Mouse (Mus musculus): Measurements from ENCODE around the gene Asb14.
A peak's percentile ranks its signal among the peaks of the same experiment; 100 is the strongest.
"Not testable (repeated sequence)": the region's sequence is repeated elsewhere in the genome, so short reads cannot be mapped to it uniquely, and the experiment has no call there.

Gene Asb14

DNA sequence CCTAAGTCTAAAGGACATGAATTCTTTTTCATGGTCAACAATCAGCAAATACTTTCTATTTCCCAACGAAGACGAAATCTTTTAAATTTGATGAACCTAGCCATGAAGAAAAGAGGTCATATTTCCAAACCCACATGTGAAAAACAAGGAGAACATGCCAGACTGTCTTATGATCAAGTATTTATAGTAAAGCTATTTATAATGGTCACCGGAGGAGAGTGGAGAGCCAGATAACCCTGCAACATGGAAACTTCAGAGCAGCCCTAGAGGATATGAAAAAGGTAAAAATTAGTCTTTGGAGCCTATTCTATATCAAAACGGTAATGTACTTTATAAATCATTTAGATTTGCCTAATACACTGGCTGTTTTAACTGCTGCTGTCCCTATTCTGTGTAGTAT, at the start of gene Asb14:
Gene Asb14, plus strand, starts transcription at position 166 of the 400 bp plus-strand sequence.
- DNase-seq, result no peak

DNA sequence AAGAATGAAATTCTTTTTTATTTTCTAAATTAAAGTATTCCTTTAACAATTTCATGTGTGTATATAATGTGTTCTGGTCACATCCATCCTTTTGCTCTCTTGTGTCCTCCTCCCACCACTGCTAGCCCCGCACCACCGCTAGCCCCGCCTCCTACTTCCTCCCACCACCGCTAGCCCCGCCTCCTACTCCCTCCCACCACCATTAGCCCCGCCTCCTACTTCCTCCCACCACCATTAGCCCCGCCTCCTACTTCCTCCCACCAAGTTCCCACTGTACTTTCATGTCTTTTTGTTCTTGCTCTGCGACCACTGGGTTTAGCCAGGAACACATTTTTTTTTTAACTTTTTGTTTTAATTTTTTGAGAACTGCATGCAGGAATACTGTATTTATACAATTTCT, 41.3 kb upstream of the Asb14 start:
- DNase-seq, result peak in 1 of 2 experiments; percentile 10

DNA sequence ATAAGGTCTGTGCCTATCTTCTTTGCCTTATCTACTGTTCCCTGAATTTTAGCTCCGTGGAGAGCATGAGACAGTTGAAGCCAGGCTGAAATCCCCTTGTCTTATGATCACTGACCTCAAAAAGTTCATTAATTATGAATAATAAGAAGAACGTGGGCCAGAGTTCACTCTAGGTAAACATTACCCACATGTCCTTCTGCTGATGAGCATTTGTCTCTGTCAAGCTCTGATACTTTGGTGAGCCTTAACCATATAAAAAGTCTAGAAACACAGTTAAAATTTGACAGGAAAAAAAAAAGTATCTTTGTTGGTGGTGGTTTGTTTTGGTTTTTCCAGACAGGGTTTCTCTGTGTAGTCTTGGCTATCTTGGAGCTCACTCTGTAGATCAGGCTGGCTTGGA, 40.3 kb upstream of the Asb14 start:
- DNase-seq, result no peak

DNA sequence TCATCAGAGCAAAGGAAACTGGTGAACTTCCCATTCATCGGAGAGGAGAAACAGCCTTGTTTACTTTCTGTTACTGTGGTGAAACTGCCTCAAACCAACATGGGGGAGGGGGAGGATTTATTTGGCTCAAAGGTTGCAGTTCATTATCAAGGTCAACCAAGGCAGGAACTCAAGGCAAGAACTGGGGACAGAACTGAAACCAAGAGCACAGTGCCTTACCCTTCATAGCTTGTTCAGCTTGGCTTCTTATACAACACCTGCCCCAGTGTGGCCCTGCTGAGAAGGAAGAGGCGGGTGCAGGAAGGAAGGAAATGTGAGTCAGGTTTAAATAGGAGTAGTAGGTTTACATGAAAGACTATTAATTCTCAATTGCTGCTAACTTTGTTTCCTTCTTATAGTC, 36.0 kb upstream of the Asb14 start:
- peak; percentile 16 to 29 for DNase-seq

DNA sequence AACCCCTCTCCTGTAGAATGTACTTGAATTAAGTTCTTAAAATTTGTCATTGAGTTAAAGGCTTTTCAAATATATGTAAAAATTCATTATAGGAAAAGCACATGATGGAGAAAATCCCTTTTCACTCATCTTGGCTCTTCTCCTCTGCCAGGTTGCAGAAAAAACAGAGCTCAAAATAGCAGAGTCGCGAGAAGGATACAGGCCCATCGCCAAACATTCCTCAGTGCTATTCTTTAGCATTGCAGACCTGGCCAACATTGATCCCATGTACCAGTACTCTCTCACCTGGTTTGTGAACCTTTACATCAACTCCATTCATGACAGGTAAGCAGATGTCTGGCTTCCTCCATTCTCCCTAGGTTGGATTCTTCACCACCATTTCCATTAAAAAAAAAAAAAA, 35.3 kb upstream of the Asb14 start:
- DNase-seq, result no peak

DNA sequence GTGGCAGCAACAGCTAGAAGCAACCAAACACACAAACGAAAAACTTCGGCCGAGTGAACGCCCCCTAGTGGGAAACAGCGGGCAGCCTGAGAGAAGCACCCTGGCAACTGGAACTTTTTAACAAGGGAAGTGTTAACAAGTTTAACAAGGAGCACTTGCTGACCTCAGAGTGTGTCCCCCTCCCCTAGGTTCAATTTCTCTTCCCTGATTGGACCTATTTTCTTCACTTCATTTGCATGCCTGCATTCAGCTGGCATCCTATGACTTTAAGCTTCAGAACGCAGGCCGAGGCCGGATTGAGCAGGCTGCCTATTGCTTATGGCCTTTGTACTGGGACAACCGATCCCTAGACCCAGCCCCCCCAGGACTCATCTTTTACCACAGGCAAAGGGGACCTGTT, 27.0 kb upstream of the Asb14 start:
- no peak for DNase-seq

DNA sequence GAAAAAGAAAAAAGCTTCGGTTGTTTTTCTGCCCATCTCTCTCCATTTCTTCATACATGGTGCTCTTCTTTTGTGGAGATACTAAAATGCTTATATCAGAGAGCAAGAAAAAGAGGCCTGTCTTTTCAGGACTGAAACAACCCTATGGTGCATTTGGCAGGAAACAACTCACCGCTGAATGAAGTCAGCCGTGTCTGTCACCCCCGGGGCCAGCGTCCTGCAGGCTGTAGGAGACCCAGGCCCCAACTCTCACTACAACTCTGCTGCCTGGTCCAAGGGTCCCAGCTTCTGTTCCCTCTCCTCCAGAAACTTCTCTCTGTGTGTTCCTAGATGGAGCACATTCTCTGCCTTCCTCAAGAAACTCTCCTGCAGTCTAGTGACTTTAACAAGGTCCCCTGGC, 26.1 kb upstream of the Asb14 start:
- no peak for DNase-seq

DNA sequence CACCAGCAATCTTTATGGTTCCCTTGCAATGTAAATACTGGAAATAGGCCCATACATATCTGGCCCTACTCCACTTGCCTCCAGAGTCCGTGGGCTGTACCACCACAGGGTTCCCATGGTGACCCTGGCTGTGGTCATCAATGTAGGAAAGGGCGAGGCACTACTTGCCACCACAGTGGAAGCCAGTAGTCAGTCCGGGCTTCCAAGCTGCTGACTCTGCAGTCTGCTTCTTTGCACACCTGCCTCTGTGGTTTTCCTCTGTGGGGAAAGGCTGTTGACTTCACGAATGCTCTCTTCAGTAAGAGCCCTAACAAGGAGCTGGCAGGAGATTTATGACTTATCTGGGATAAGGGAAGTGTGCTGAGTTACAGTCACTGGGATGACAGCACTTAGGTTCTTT, 15.6 kb upstream of the Asb14 start:
- peak; percentile 30 to 57 for DNase-seq

DNA sequence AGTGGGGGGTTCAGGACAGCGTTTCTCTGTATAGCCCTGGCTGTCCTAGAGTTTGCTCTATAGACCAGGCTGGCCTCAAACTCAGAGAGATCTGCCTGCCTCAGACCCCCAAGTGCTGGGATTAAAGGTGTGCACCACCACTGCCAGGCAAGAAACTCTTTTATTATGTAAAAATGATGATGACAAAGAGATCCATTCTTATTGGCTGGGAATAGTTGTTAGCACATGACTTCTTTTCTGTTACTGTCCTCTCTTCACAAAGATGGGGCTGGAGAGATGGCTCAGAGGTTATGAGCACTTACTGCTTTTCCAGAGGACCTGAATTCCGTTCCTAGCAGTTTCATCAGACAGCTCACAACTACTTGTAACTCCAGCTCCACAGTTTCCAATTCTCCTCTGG, 14.4 kb upstream of the Asb14 start:
- DNase-seq, result no peak

DNA sequence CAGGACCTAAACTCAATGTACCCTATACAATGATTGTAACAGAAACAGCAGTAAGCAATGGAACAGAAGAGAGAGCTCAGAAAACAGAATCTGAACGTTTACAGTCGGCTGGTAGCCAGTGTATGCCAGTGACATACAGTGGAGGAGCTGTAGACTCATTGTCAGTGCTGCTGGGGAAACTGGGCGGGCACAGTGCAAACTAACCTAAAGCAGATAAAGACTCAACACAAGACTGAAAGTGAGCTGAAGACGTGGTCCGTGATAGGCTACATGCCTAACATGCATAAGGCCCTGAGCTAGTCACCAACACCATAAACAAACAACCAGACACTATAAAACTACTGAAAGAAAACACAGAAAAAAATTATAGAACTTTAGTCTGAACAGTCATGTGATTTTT, 12.7 kb upstream of the Asb14 start:
- no peak for DNase-seq

DNA sequence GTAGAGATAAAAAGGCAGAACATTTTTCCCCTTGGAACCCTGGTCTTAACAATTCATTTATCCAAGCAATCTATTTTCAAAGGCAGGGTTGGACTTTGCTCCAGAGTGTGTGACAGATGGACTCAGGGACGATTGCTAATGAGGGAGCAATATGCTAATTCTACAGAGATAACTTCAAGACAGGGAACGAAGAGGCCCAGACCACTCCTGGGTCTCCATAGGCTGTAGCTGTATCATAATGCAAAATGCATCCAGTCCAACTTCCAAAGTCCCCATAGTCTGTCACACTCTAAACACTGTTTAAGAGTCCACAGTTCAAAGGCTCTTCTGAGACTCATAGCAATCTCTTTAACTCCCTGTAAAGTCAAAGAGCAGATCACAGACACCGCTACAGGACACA, 7.1 kb upstream of the Asb14 start:
- DNase-seq, result no peak

DNA sequence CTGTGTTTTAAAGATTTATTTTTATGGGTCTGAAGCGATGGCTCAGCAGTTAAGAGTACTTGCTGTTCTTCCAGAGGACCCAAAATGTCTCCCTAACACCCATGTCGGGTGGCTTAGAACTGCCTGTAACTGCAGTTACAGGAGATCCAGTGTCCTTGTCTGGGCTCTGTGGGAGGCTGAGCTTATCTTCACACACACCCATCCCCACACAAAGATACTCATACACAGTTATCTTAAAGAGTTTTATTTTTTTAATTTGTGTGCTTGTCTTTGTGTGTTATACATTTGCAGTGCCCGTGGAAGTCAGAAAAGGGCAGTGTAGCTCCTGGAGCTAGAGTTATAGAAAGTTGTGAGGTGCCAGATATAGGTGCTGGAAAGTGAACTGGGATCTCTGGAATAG, 3.6 kb upstream of the Asb14 start:
- no peak for DNase-seq

DNA sequence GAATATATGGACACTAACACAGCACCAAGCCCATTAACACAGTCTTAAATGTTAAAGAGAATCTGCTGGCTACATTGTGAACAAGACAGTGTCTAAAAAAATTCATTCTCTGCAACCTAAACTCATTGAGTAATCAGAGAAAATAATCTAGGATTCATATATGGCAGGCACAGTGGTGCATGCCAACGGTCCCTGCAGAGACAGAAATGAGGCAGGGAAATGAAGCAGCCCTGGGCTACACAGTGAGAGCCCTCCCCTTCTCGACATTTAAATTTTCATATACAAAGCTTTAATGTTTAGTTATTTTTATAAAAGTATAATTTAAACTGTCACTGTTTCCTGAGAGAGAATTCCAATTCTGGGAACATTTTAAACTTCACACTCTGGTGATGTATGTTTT, 5.1 kb downstream of the Asb14 start:
- DNase-seq, result no peak

DNA sequence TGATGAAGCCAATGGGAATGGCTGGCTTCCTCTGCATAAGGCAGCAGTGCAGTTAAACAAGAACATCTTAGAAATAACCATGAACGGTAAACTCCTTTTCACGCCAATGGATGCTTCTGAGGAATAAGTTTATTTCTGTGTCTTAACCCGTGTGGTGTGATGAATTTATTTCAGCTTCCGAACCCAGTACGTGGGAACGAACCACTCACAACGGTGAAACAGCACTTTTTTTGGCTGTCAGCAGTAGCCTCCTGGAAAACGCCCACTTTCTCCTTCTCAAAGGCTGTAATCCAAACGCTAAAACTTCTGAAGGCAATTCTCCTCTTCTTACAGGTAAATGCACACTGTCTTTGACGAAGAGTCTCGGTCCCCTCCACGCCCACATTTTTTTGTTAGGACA, 6.5 kb downstream of the Asb14 start:
- no peak for DNase-seq

DNA sequence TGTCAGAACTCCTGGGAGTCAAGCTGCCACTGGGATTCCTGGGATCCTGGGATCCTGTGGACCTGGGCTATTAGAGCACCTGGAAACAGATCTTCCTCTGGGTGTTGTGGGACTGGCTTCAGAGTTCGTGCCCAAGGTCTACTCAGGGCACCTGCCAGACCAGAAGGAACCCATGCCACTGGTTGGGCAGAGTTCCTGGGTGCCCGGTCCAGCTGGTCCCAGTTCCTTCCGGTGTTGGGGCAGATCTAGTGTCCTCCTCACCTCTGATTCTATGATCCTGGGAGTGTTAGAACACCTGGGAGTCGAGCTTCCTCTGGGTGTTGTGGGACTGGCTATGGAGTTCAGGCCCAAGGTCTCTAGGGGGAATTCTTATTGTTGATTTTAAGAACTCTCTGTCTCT, 13.0 kb downstream of the Asb14 start:
- DNase-seq, result no peak

DNA sequence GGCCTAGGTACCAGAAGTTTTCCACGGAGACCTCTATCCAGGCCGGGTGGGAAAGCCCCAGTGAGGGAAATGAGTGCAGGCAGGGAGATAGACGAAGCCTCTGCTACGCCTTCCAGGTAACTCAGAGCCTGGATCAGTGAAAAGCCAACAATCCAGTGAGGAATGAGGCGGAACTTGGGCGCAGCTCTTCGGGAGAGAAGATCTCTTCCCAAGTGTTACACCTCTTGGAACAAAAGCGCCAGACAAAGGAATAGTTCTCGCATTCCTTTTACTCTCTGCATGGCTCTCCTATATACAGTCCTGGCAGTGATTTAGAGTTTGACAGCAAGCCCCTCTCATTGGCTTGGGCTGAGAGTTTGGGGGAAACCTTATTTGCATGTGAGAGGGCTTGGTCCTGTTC, 16.1 kb downstream of the Asb14 start:
- DNase-seq, result not testable (repeated sequence)

DNA sequence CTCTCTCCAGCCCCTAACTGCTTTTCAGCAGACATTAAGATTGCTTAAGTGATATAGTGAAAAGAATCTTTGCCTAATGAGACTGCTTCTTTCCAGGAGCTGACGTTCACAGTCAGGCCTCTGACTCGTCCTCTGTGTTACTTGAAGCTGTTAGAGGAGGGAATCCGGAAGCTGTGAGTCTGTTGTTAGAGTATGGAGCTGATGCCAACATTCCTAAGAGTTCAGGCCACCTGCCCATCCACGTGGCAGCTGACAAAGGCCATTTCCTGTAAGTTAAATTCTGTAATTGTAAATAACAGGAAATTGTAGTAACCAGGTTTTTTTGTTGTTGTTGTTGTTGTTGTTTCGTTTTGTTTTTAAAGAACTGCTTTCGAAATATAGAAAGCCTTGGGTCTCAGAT, 16.8 kb downstream of the Asb14 start:
- no peak for DNase-seq

DNA sequence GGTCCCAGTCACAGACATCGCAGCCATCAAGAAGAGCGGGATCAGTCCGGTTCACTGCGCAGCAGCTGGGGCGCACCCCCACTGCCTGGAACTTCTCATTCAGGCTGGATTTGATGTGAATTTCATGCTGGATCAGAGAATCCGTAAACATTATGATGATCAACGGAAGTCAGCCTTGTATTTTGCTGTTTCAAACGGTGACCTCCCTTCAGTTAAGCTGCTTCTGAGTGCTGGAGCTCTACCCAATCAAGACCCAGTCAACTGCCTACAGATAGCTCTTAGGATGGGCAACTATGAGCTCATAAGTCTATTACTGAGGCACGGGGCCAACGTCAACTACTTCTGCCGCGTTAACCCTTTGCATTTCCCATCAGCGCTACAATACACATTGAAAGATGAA, 17.5 kb downstream of the Asb14 start:
- no peak for DNase-seq

DNA sequence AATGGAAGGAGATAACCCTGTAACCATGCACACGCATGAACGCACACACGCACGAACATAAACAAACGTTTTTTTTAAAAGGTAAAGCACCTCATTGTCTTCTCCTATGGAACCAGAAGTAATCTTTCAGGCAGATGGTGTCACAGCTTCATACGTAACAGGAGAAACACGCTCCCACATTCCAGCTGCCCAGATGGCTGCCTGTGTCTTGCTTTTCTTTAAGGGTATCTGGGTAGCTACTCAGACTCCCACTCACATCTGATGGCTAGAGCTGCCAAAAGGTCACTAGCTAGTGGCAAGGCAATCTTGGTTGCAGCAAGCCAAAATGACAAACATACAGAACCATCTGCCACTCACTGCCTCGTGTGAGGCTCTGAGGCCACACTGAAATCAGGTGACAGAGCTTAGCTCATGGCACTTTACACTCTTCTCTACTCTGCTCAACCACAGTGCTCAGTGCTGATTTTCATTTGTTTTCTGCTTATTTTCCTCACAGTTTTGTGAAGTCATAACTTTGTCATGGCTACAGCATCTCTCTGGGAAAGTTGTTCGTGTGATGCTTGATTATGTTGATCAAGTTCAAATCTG, 19.4 kb downstream of the Asb14 start:
- no peak for DNase-seq

DNA sequence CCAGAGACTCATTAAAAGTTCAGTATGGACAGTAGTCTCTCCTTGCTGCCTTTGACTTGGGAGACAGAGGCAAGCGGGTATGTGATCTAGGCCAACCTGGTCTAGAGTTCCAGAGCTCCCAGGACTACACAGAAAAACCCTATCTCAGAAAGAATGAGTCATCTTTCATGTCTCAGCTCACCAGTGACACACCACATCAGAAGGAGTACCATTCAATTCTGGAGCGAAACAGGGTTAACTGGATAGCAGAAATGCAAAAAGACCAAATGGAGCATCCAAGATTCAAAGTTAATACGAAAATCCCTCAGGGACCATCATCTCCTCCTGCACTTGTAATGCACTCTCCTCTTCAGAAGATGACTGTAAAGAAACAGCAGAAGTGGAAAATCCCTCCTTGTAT, 25.0 kb downstream of the Asb14 start:
- DNase-seq, result no peak

DNA sequence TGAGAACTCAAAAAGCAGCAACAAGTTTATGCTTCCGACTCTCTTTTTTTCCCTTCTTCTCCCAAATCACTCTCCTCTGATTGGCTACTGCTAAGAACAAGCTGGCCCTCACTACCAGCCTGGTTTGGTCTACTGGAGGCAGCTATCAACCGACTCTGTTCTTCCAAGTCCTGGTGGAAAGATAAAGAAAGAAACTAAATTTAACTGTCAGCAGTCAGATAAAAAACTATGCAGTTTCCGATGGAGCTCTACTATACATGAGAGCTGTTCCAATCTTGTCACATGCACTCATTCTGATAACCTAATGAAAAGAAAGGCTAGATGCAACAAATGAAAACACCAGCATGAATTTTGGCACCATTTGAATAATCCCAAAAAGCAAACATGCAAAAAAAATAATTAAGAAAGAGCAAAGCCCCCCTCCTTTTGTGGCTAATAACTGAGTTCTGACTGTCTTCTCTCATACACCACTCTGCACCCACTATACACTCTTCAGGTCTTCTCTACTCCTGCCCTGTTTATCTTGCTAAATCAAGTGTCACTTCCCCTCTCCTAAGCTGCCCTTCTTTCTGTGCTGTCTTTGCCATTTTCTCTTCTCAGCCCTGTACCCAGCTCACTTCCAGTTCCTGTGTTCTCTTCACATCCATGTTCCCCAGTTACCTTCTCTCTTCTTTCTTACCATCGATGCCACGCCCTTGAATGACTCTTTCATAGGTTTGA, 29.5 kb downstream of the Asb14 start:
- no peak for DNase-seq

DNA sequence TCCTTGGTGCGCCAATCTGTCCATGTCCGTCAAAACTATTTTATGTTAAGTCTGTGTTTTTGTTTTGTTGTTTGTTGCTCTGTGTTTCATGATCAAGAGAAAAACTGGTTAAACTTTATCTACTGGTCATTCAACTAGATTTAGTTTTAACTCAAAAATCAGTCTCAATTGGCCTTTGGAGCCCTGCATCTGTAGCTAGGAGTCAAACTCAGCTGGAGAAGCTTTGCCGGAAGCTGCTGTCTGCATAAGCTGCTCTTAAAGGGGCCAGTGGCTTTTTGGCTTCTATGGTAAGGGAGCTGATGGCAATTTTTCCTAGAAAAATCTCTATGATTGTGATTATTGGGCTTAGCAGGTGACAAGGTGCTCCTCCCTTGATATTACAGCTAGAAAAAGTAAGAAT, 40.5 kb downstream of the Asb14 start:
- no peak for DNase-seq

DNA sequence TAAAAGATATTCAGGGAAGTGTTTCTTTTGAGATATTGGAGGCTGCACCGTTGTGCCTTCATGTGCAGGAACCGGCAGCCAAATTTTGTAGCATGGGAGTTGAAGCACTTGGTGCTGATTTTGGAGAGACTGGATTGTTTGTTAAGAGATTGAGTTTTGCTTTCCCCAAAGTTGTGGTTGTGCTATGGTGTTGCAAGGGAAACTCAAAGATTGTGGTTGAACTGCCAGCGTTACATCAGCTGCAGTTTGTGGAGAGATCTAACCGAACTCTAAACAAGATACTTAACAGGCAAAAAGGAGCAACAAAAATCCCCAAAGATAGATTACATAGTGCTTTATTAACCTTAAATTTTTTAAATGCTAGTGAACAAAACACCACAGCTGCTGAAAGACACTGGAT, 41.2 kb downstream of the Asb14 start:
- no peak for DNase-seq

DNA sequence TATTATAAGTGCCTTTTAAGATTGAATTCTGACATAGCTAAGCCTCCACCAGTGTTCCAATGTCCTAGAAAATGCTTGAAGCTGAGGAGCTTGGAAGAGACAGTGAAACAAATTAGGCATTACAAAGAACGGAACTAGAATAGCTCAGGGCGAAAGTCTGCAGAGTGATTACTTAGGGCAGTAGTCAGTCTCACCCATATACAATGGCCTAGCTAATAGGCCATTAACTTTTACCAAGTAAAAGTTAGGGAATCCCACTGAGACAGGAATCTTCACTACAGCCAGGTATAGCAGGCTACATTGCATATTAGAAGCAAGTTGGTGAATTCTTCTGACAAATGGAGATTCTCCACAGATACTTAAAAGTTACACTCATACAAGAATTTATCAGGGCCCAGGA, 61.8 kb downstream of the Asb14 start:
- DNase-seq, result not testable (repeated sequence)

DNA sequence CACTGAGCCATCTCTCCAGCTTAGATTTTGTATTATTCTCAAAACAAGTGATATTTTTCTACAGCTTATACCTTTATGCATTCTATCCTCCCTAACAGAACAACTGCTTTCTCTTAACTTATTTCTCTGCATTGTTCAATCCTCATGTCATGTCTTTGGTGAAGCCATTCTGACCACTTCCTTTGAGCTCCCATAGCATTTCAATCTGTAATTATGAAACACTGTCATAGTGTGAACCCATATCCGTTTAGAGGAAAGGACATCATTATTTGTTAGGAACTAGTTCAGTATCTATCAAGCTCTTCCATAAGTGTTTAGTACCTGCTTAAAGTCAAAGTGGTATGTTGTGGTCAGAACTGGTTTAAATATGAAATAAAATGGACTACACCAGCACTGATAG, 66.2 kb downstream of the Asb14 start:
- DNase-seq, result no peak

All from thymus, postnatal 36 days (tissue).